Mouse (Mus musculus): Measurements from ENCODE around the gene Zbtb45. TPM values are rescaled to one million over a fixed set of nuclear protein-coding genes. Genes with fewer than 3 reads are reported as not detected.
A peak's percentile ranks its signal among the peaks of the same experiment; 100 is the strongest.

The Zbtb45 gene
- total and polyA plus RNA-seq, 3 experiments, result 6.7 to 17.1 (median 9.5) TPM

- Histone ChIP-seq H3K4me1 (ENCODE audit: control insufficient read depth in 1 of 2, insufficient read depth in 2 of 2) (peaks cover 0 to 11% of the 10 kb centered on the region in 2 experiments; a peak in 2 of 4 replicates), H3K9ac (ENCODE audit: insufficient read depth, low read depth) (no peak overlapping the region), H3K27ac (ENCODE audit: insufficient read depth, low read depth) (no peak overlapping the region), H3K9me3 (replicated peaks; ENCODE audit: low read length) (no peaks in the 10 kb centered on the region), H3K27me3 (replicated peaks) (no peaks in the 10 kb centered on the region), H3K36me3 (replicated peaks in 1 of 2; ENCODE audit: control insufficient read depth in 1 of 2, insufficient read depth in 1 of 2, low read length in 1 of 2) (no peaks in the 10 kb centered on the region), H3K4me2 (ENCODE audit: insufficient read depth, low read depth, poor library complexity, severe bottlenecking) (no peak overlapping the region), H3K79me2 (replicated peaks; ENCODE audit: control insufficient read depth, extremely low read depth, insufficient read depth, poor library complexity, severe bottlenecking) (no peaks in the 10 kb centered on the region), H3K4me3 (replicated peaks in 1 of 3; ENCODE audit: low read depth in 2 of 3, low read length in 2 of 3, poor library complexity in 1 of 3) (no peak overlapping the region)
- in situ Hi-C loops (cut with MboI; ENCODE audit: low pct_ligation_motif_present, low pct_unique_long_range_greater_than_20kb, low sequenced_read_pairs) (no loop called here), dilution Hi-C loops (cut with MboI; ENCODE audit: extremely low pct_ligation_motif_present, extremely low pct_unique_long_range_greater_than_20kb, low sequenced_read_pairs) (no loop called here)
- TF ChIP-seq SMC3 (IDR thresholded peaks at IDR 0.05; ENCODE audit: low read depth, low read length) (peak; percentile 58), MAX (IDR thresholded peaks at IDR 0.05; ENCODE audit: low read length) (no peak), ZMIZ1 (IDR thresholded peaks at IDR 0.05; ENCODE audit: low read depth, low read length) (no peak), CHD2 (IDR thresholded peaks at IDR 0.05; ENCODE audit: low read length) (no peak), MEF2A (IDR thresholded peaks at IDR 0.05; ENCODE audit: borderline replicate concordance, low read depth, low read length) (no peak), EP300 (IDR thresholded peaks at IDR 0.05; ENCODE audit: low read length) (no peak), RAD21 (IDR thresholded peaks at IDR 0.05; ENCODE audit: low read depth, low read length) (peak; percentile 66), MYC (IDR thresholded peaks at IDR 0.05; ENCODE audit: low read depth, low read length) (peak; percentile 28; the same call in 1 of the 2 replicates), CTCF (conservative IDR thresholded peaks at IDR 0.05 in 1 of 2, IDR thresholded peaks at IDR 0.05 in 1 of 2; ENCODE audit: low read depth in 2 of 2, low read length in 2 of 2) (peak; percentile 74 to 75), HCFC1 (IDR thresholded peaks at IDR 0.05; ENCODE audit: low read depth, low read length) (no peak; the same call in 1 of the 2 replicates), ZC3H11A (IDR thresholded peaks at IDR 0.05; ENCODE audit: low read depth, low read length) (no peak), BHLHE40 (IDR thresholded peaks at IDR 0.05; ENCODE audit: low read depth, low read length) (no peak), CHD1 (IDR thresholded peaks at IDR 0.05; ENCODE audit: low read depth, low read length) (no peak), RCOR1 (conservative IDR thresholded peaks at IDR 0.05; ENCODE audit: low read depth, low read length) (no peak), JUND (conservative IDR thresholded peaks at IDR 0.05; ENCODE audit: low read depth, low read length) (no peak), MAZ (IDR thresholded peaks at IDR 0.05; ENCODE audit: low read depth, low read length) (no peak), POLR2A (IDR thresholded peaks at IDR 0.05; ENCODE audit: low read depth, low read length) (no peak), USF2 (conservative IDR thresholded peaks at IDR 0.05; ENCODE audit: low read depth, low read length) (no peak), USF1 (IDR thresholded peaks at IDR 0.05; ENCODE audit: low read depth, low read length) (no peak), JUN (IDR thresholded peaks at IDR 0.05; ENCODE audit: insufficient read depth, low read depth, low read length) (no peak), TCF12 (IDR thresholded peaks at IDR 0.05; ENCODE audit: low read depth, low read length) (no peak), ZKSCAN1 (IDR thresholded peaks at IDR 0.05; ENCODE audit: borderline replicate concordance, low read depth, low read length) (no peak), NELFE (IDR thresholded peaks at IDR 0.05; ENCODE audit: low read depth, low read length) (no peak), POLR2AphosphoS2 (IDR thresholded peaks at IDR 0.05; ENCODE audit: low read depth, low read length) (no peak), PAX5 (IDR thresholded peaks at IDR 0.05; ENCODE audit: low read length) (no peak), IRF4 (IDR thresholded peaks at IDR 0.05; ENCODE audit: low read depth, low read length) (no peak), SIN3A (IDR thresholded peaks at IDR 0.05; ENCODE audit: low read length) (no peak), ELF1 (IDR thresholded peaks at IDR 0.05; ENCODE audit: low read depth, low read length) (no peak), NRF1 (IDR thresholded peaks at IDR 0.05; ENCODE audit: low read depth, low read length) (no peak), MXI1 (IDR thresholded peaks at IDR 0.05; ENCODE audit: low read depth, low read length) (no peak)
- peak; percentile 68 for DNase-seq (ENCODE audit: extremely low read depth)
Observed at GRCm38 (mm10) chr7:12992222-12992621, 17.6 kb downstream of the Zbtb45 start.

Data from CH12.LX (cell line).